Comparison of ENCODE assay signal across 21 mouse cellular contexts in genomic region chr1:23706450-23706849, GRCm38 (mm10). TPM values are rescaled to one million over a fixed set of nuclear protein-coding genes. Genes with fewer than 3 reads are reported as not detected.
DNase-seq lines count a peak whose midpoint lies in the region; ATAC-seq and TF ChIP-seq lines count a peak whose summit lies in the region.
"Had no signal": no experiment of that assay in that cellular context is flagged by ENCODE, and none has a peak within 500 bp of the region (broad histone marks: within the 10 kb centered on the region; RNA-seq: fewer than 3 reads in every experiment).

No protein-coding gene starts in this region.

- H3K9ac ChIP-seq in midbrain, embryonic 14.5 days (replicated peaks; ENCODE audit: low read length) = no peak overlapping the region
- no peak overlapping the region for H3K9ac ChIP-seq in kidney, embryonic 15.5 days
- H3K9ac ChIP-seq: embryonic facial prominence, embryonic 12.5 days; limb, embryonic 15.5 days; liver, postnatal 0 days had no signal

- no peaks in the 10 kb centered on the region for H3K9me3 ChIP-seq in midbrain, embryonic 14.5 days (ENCODE audit: control insufficient read depth, low read length)
- no peaks in the 10 kb centered on the region for H3K9me3 ChIP-seq in kidney, embryonic 15.5 days (replicated peaks)
- H3K9me3 ChIP-seq: embryonic facial prominence, embryonic 12.5 days; heart, embryonic 10.5 days; limb, embryonic 15.5 days had no signal

- H3K4me2 ChIP-seq in midbrain, embryonic 14.5 days (ENCODE audit: low read length) = no peak overlapping the region
- no peak overlapping the region for H3K4me2 ChIP-seq in kidney, embryonic 15.5 days
- H3K4me2 ChIP-seq: embryonic facial prominence, embryonic 12.5 days; limb, embryonic 15.5 days had no signal

- TF ChIP-seq CTCF in layer of hippocampus, adult 2 months (conservative IDR thresholded peaks at IDR 0.05) = no peak

- no peak overlapping the region for H3K4me3 ChIP-seq in layer of hippocampus, adult 2 months
- H3K4me3 ChIP-seq in midbrain, embryonic 14.5 days (replicated peaks; ENCODE audit: low read depth, low read length) = no peak overlapping the region
- H3K4me3 ChIP-seq in kidney, embryonic 15.5 days (replicated peaks) = no peak overlapping the region
- H3K4me3 ChIP-seq: embryonic facial prominence, embryonic 12.5 days; heart, embryonic 10.5 days; limb, embryonic 15.5 days had no signal

- ATAC-seq in midbrain, embryonic 14.5 days (ENCODE audit: low FRiP score, low TSS enrichment) = no peak
- no peak for ATAC-seq in kidney, embryonic 15.5 days (replicated peaks; ENCODE audit: low FRiP score)
- ATAC-seq: intestine, embryonic 16.5 days; liver, postnatal 0 days had no signal

- WGBS in midbrain, embryonic 14.5 days = 20% methylated on average over 4 of the region's 4 CpGs
- WGBS in kidney, embryonic 15.5 days = 45% methylated on average over 4 of the region's 4 CpGs

- H3K4me1 ChIP-seq in midbrain, embryonic 14.5 days (ENCODE audit: control insufficient read depth, insufficient read depth, low read length) = peaks cover 7% of the 10 kb centered on the region
- no peaks in the 10 kb centered on the region for H3K4me1 ChIP-seq in kidney, embryonic 15.5 days
- H3K4me1 ChIP-seq: embryonic facial prominence, embryonic 12.5 days; heart, embryonic 10.5 days; limb, embryonic 15.5 days had no signal

- no peak overlapping the region for H3K27ac ChIP-seq in layer of hippocampus, adult 2 months
- no peak overlapping the region for H3K27ac ChIP-seq in midbrain, embryonic 14.5 days (replicated peaks; ENCODE audit: low read depth, low read length)
- no peak overlapping the region for H3K27ac ChIP-seq in kidney, embryonic 15.5 days
- H3K27ac ChIP-seq: embryonic facial prominence, embryonic 12.5 days; heart, embryonic 10.5 days; limb, embryonic 15.5 days had no signal

- H3K27me3 ChIP-seq in midbrain, embryonic 14.5 days (ENCODE audit: control insufficient read depth, insufficient read depth, low read length) = no peaks in the 10 kb centered on the region
- H3K27me3 ChIP-seq in kidney, embryonic 15.5 days = no peaks in the 10 kb centered on the region
- H3K27me3 ChIP-seq: CH12.LX; embryonic facial prominence, embryonic 12.5 days; limb, embryonic 15.5 days had no signal

- DNase-seq in embryo, embryonic 11 days = peak; percentile 6
- no peak for DNase-seq in embryo, embryonic 10.5 days (ENCODE audit: low spot score)
- DNase-seq in layer of hippocampus, postnatal 14 days (ENCODE audit: low spot score in 2 of 2) = peak; percentile 17 to 18
- DNase-seq in layer of hippocampus, adult 2 months (ENCODE audit: low spot score in 2 of 2) = no peak
- DNase-seq in midbrain, embryonic 14.5 days = peak; percentile 46
- peak; percentile 41 for DNase-seq in retina, embryonic 14.5 days (ENCODE audit: low spot score)
- no peak for DNase-seq in urinary bladder, postnatal 36 days (ENCODE audit: low spot score in 2 of 2)
- DNase-seq: adrenal gland, adult 2 months; heart, postnatal 36 days; liver, postnatal 0 days; lung, postnatal 14 days; right cerebral cortex, adult 18-20 months; thymus, adult 2 months had no signal

- H3K36me3 ChIP-seq in midbrain, embryonic 14.5 days (ENCODE audit: control insufficient read depth, insufficient read depth, low read length) = no peaks in the 10 kb centered on the region
- no peaks in the 10 kb centered on the region for H3K36me3 ChIP-seq in kidney, embryonic 15.5 days
- H3K36me3 ChIP-seq: embryonic facial prominence, embryonic 12.5 days; heart, embryonic 10.5 days; limb, embryonic 15.5 days had no signal

RNA-seq across cellular contexts. Expression of gene B3gat2, which starts 55.1 kb away (rescaled TPM):
- total RNA-seq in layer of hippocampus, postnatal 14 days (2021) = 10 to 100 TPM; 17.7 to 20.0 TPM
- 10 to 100 TPM; 12.7 to 13.9 TPM for total RNA-seq in layer of hippocampus, adult 2 months (2021)
- polyA plus RNA-seq in midbrain, embryonic 14.5 days (2014; fragmentation: Nextera tagmentation; extraction: Ambion mirVana) = 11.1 and 15.4 TPM in 2 replicates
- 8.8 and 9.5 TPM in 2 replicates for polyA plus RNA-seq in kidney, embryonic 15.5 days (2015; fragmentation: Nextera tagmentation; extraction: Ambion mirVana)
- total RNA-seq: adrenal gland, adult 2 months; gastrocnemius, postnatal 4 days; heart, postnatal 36 days had no signal
- polyA plus RNA-seq: adrenal gland, adult 2 months; small intestine, adult 2 months had no signal

Comparison
In these comparisons a context has a peak if more than half of its experiments do, and no peak if none do; other contexts are left out.
1. DNase-seq: peak in embryo, embryonic 11 days (single experiment), layer of hippocampus, postnatal 14 days (2 of 2), midbrain, embryonic 14.5 days (single experiment) and retina, embryonic 14.5 days (single experiment); none in embryo, embryonic 10.5 days (single experiment), layer of hippocampus, adult 2 months (0 of 2) and urinary bladder, postnatal 36 days (0 of 2).